Mouse (Mus musculus) G1E (cell line): ENCODE data around the gene Hnrnpl. TPM values are rescaled to one million over a fixed set of nuclear protein-coding genes. Genes with fewer than 3 reads are reported as not detected.

Experiments used
- ATAC-seq: 2 replicates; pipeline ENCODE4 v1.8.0; 2016; ENCODE audit warnings: mild to moderate bottlenecking; ENCODE audit not compliant: insufficient number of reproducible peaks, poor library complexity, low FRiP score, severe bottlenecking; ENCODE audit errors: extremely low read depth
- DNase-seq: peaks from one replicate; pipeline ENCODE4 v3.0.0; 2012; ENCODE audit warnings: low spot score
- H3K27me3 ChIP-seq: 2 replicates; pipeline ENCODE4 v1.6.1; 2012; ENCODE audit warnings: mild to moderate bottlenecking, low read length, inconsistent platforms; ENCODE audit not compliant: insufficient read depth
- H3K36me3 ChIP-seq: replicated peaks from 2 replicates; pipeline ENCODE3; 2012; ENCODE audit warnings: mild to moderate bottlenecking, inconsistent platforms
- H3K4me1 ChIP-seq: 2 replicates; pipeline ENCODE4 v1.6.1; 2012; ENCODE audit warnings: low read depth, low read length, inconsistent platforms, mixed read lengths; ENCODE audit not compliant: insufficient read depth
- H3K4me3 ChIP-seq: 2 replicates; pipeline ENCODE4 v1.5.1; 2012; ENCODE audit warnings: low read depth, mild to moderate bottlenecking, inconsistent platforms, low read length, moderate library complexity, mixed read lengths
- H3K9me3 ChIP-seq: replicated peaks from 2 replicates; pipeline ENCODE4 v1.6.1; 2012; ENCODE audit warnings: inconsistent platforms
- CTCF ChIP-seq: IDR thresholded peaks from 2 replicates; pipeline ENCODE4 v1.5.1; 2012; ENCODE audit warnings: low read depth, low read length, inconsistent platforms, mixed read lengths
- GATA1 ChIP-seq: IDR thresholded peaks from 2 replicates; pipeline ENCODE4 v1.6.1; 2012; ENCODE audit warnings: borderline replicate concordance, low read length, inconsistent platforms, mixed read lengths
- GATA2 ChIP-seq: IDR thresholded peaks from 2 replicates; pipeline ENCODE4 v1.6.1; 2012; ENCODE audit warnings: low read depth, low read length, inconsistent platforms, borderline replicate concordance
- POLR2AphosphoS5 ChIP-seq: IDR thresholded peaks from 2 replicates; pipeline ENCODE4 v1.6.1; 2012; ENCODE audit warnings: low read depth, low read length, inconsistent platforms; ENCODE audit not compliant: insufficient replicate concordance
- TAL1 ChIP-seq: conservative IDR thresholded peaks from 2 replicates; pipeline ENCODE4 v1.6.1; 2012; ENCODE audit warnings: low read depth, low read length, inconsistent platforms, mixed read lengths
- polyA plus RNA-seq: library from polyadenylated mRNA; stranded (reverse); fragments of >175 nt; gene quantifications from 2 replicates; pipeline ENCODE4 v1.2.3, GENCODE M21; 2012
- total RNA-seq, 2 experiments: library from RNA; stranded (forward) in 1 of 2; stranded (reverse) in 1 of 2; fragments of 200-1000 nt in 1 of 2; fragments of >200 nt in 1 of 2; fragmentation: Nextera tagmentation in 1 of 2; gene quantifications; 2 replicates each; pipeline ENCODE4 v1.2.3; 2014 to 2017

Hnrnpl gene
- total and polyA plus RNA-seq, 3 experiments, result 279 to 470 (median 430) TPM

GRCm38 (mm10) chr7:28838331-28838730, 30.0 kb downstream of the Hnrnpl start:
- DNase-seq (no peak), ATAC-seq (no peak)
- Histone ChIP-seq H3K36me3 (no peaks in the 10 kb centered on the region), H3K4me3 (no peak overlapping the region), H3K27me3 (peaks cover 39% of the 10 kb centered on the region), H3K4me1 (no peaks in the 10 kb centered on the region; the same call in 1 of the 2 replicates), H3K9me3 (no peaks in the 10 kb centered on the region)
- TF ChIP-seq TAL1, result no peak
- TF ChIP-seq CTCF, result no peak
- no peak for TF ChIP-seq POLR2AphosphoS5
- no peak for TF ChIP-seq GATA2
- TF ChIP-seq GATA1, result no peak

- no peak for DNase-seq
- no peak overlapping the region for H3K4me3 ChIP-seq
- TF ChIP-seq CTCF, result no peak
- no peak for TF ChIP-seq GATA1
- H3K4me1 ChIP-seq, result no peaks in the 10 kb centered on the region; the same call in 1 of the 2 replicates
- no peak for ATAC-seq
- no peaks in the 10 kb centered on the region for H3K36me3 ChIP-seq
- H3K27me3 ChIP-seq, result peaks cover 19% of the 10 kb centered on the region
- H3K9me3 ChIP-seq, result no peaks in the 10 kb centered on the region
Measured at GRCm38 (mm10) chr7:28847273-28847672, 38.9 kb downstream of the Hnrnpl start.

GRCm38 (mm10) chr7:28849700-28850236, 41.4 kb downstream of the Hnrnpl start:
- no peak for DNase-seq
- no peak overlapping the region for H3K4me3 ChIP-seq
- no peaks in the 10 kb centered on the region for H3K9me3 ChIP-seq
- H3K27me3 ChIP-seq, result peaks cover 21% of the 10 kb centered on the region
- no peak for ATAC-seq
- H3K4me1 ChIP-seq, result no peaks in the 10 kb centered on the region
- H3K36me3 ChIP-seq, result no peaks in the 10 kb centered on the region
- TF ChIP-seq TAL1 (no peak), CTCF (no peak), POLR2AphosphoS5 (no peak), GATA1 (no peak), GATA2 (no peak)

- ATAC-seq (no peak), DNase-seq (no peak)
- Histone ChIP-seq H3K36me3 (no peaks in the 10 kb centered on the region), H3K9me3 (no peaks in the 10 kb centered on the region), H3K4me3 (no peak overlapping the region), H3K27me3 (peaks cover 21% of the 10 kb centered on the region), H3K4me1 (no peaks in the 10 kb centered on the region)
- no peak for TF ChIP-seq POLR2AphosphoS5
- no peak for TF ChIP-seq GATA1
Measured at GRCm38 (mm10) chr7:28850642-28851041, 42.3 kb downstream of the Hnrnpl start.

- ATAC-seq (no peak), DNase-seq (no peak)
- no peaks in the 10 kb centered on the region for H3K36me3 ChIP-seq
- peaks cover 5% of the 10 kb centered on the region; the same call in 1 of the 2 replicates for H3K27me3 ChIP-seq
- peaks cover 4% of the 10 kb centered on the region for H3K9me3 ChIP-seq
- no peak overlapping the region for H3K4me3 ChIP-seq
- peaks cover 21% of the 10 kb centered on the region for H3K4me1 ChIP-seq
- TF ChIP-seq GATA2 (no peak), CTCF (no peak), GATA1 (no peak), TAL1 (no peak), POLR2AphosphoS5 (no peak)
Measured at GRCm38 (mm10) chr7:28859953-28860352, 51.6 kb downstream of the Hnrnpl start.

GRCm38 (mm10) chr7:28860898-28861297, 52.6 kb downstream of the Hnrnpl start:
- DNase-seq, result no peak
- Histone ChIP-seq H3K9me3 (peaks cover 4% of the 10 kb centered on the region), H3K27me3 (peaks cover 5% of the 10 kb centered on the region; the same call in 1 of the 2 replicates)

GRCm38 (mm10) chr7:28862817-28863499, 54.6 kb downstream of the Hnrnpl start:
- Histone ChIP-seq H3K4me3 (no peak overlapping the region), H3K27me3 (no peaks in the 10 kb centered on the region; the same call in 1 of the 2 replicates), H3K9me3 (peaks cover 4% of the 10 kb centered on the region), H3K36me3 (no peaks in the 10 kb centered on the region), H3K4me1 (peaks cover 47% of the 10 kb centered on the region)
- no peak for DNase-seq
- no peak for TF ChIP-seq CTCF
- no peak for TF ChIP-seq TAL1
- TF ChIP-seq POLR2AphosphoS5, result no peak
- TF ChIP-seq GATA2, result no peak
- no peak for TF ChIP-seq GATA1
- ATAC-seq, result no peak

More at GRCm38 (mm10) chr7:28860898-28861297, 52.6 kb downstream of the Hnrnpl start:
- ATAC-seq, result no peak
- Histone ChIP-seq H3K36me3 (no peaks in the 10 kb centered on the region), H3K4me3 (no peak overlapping the region), H3K4me1 (peaks cover 30% of the 10 kb centered on the region)
- TF ChIP-seq GATA1 (no peak), POLR2AphosphoS5 (no peak), CTCF (no peak), GATA2 (no peak), TAL1 (no peak)
